Mouse (Mus musculus) cerebellum, adult 2 months (tissue): ENCODE data around the gene Adi1. TPM values are rescaled to one million over a fixed set of nuclear protein-coding genes. Genes with fewer than 3 reads are reported as not detected.

ENCODE experiments used
- DNase-seq, 2 experiments: peaks; one replicate each; pipeline ENCODE4 v3.0.0; 2021
- H3K27ac ChIP-seq: fragments of 200-500 bp; 2 replicates; pipeline ENCODE4 v1.5.1; 2012; ENCODE audit warnings: low read length, control low read depth, inconsistent platforms; ENCODE audit not compliant: insufficient read depth
- H3K27me3 ChIP-seq: fragments of 200-500 bp; 2 replicates; pipeline ENCODE4 v1.6.1; 2012; ENCODE audit warnings: inconsistent platforms, mild to moderate bottlenecking, low read length, moderate library complexity; ENCODE audit not compliant: control insufficient read depth, insufficient read depth
- H3K4me1 ChIP-seq: fragments of 200-500 bp; 2 replicates; pipeline ENCODE4 v1.6.1; 2011; ENCODE audit warnings: low read length; ENCODE audit not compliant: control insufficient read depth, insufficient read depth
- H3K4me3 ChIP-seq: fragments of 200-500 bp; replicated peaks from 2 replicates; pipeline ENCODE3; 2011; ENCODE audit warnings: mild to moderate bottlenecking, low read depth, low read length, control low read depth; ENCODE audit not compliant: insufficient read depth
- CTCF ChIP-seq: fragments of 200-500 bp; IDR thresholded peaks from 2 replicates; pipeline ENCODE4 v1.5.1; 2011; ENCODE audit warnings: low read depth, mild to moderate bottlenecking, control low read depth, low read length, moderate library complexity, borderline replicate concordance; ENCODE audit not compliant: insufficient read depth
- POLR2A ChIP-seq: fragments of 200-500 bp; IDR thresholded peaks from 2 replicates; pipeline ENCODE4 v1.6.1; 2011; ENCODE audit warnings: low read length, control low read depth, borderline replicate concordance; ENCODE audit not compliant: insufficient read depth
- WGBS: fragments of 180-500 bp; shearing (Covaris S2); methylation state at CpG from one replicate; pipeline ENCODE4 v1.1.7; 2018; 5-methylcytosine and 5-hydroxymethylcytosine counted together
- polyA plus RNA-seq: library from polyadenylated mRNA; depleted of rRNA; stranded (reverse); fragments of >200 nt; gene quantifications from 2 replicates; pipeline ENCODE4 v1.2.3, GENCODE M21; 2012

Adi1 gene
- polyA plus RNA-seq, 1 experiment: 67.3 TPM

- no peak overlapping the region for H3K27ac ChIP-seq
- 71% methylated on average over 14 of the region's 14 CpGs for WGBS
- TF ChIP-seq CTCF (no peak), POLR2A (no peak)
- peaks cover 32% of the 10 kb centered on the region for H3K4me1 ChIP-seq
- H3K27me3 ChIP-seq: no peaks in the 10 kb centered on the region
- H3K4me3 ChIP-seq: no peak overlapping the region
- no peak for DNase-seq
Measured at GRCm38 (mm10) chr12:28697821-28698595, 23.0 kb downstream of the Adi1 start.

GRCm38 (mm10) chr12:28699086-28699485 is 24.1 kb downstream of the Adi1 start:
- Histone ChIP-seq H3K4me1 (peaks cover 31% of the 10 kb centered on the region), H3K27me3 (no peaks in the 10 kb centered on the region), H3K27ac (no peak overlapping the region), H3K4me3 (no peak overlapping the region)
- WGBS: 66% methylated on average over 5 of the region's 5 CpGs
- DNase-seq: no peak
- no peak for TF ChIP-seq CTCF
- no peak for TF ChIP-seq POLR2A

GRCm38 (mm10) chr12:28699656-28700055 is 24.6 kb downstream of the Adi1 start:
- DNase-seq: peak; percentile 74 to 82
- no peak for TF ChIP-seq POLR2A
- peak; percentile 90 for TF ChIP-seq CTCF
- Histone ChIP-seq H3K4me1 (peaks cover 28% of the 10 kb centered on the region), H3K4me3 (no peak overlapping the region), H3K27me3 (no peaks in the 10 kb centered on the region), H3K27ac (0 out of 2 replicates have a peak overlapping the region, but pooled peaks have one; percentile 33)
- WGBS: 12% methylated on average over 6 of the region's 6 CpGs

GRCm38 (mm10) chr12:28700101-28700511 is 25.1 kb downstream of the Adi1 start:
- Histone ChIP-seq H3K27ac (peak overlapping the region; percentile 26), H3K27me3 (no peaks in the 10 kb centered on the region), H3K4me3 (no peak overlapping the region), H3K4me1 (peaks cover 26% of the 10 kb centered on the region)
- no peak for TF ChIP-seq CTCF
- DNase-seq: peak in 1 of 2 experiments; percentile 42
- WGBS: 22% methylated on average over 3 of the region's 3 CpGs

- Histone ChIP-seq H3K4me3 (no peak overlapping the region), H3K27me3 (no peaks in the 10 kb centered on the region), H3K27ac (peak overlapping the region; percentile 48), H3K4me1 (peaks cover 22% of the 10 kb centered on the region)
- DNase-seq: peak; percentile 81 to 84
- 8% methylated on average over 19 of the region's 19 CpGs for WGBS
- no peak for TF ChIP-seq POLR2A
- TF ChIP-seq CTCF: no peak
Measured at GRCm38 (mm10) chr12:28700561-28701025, 25.6 kb downstream of the Adi1 start.

GRCm38 (mm10) chr12:28701302-28701701 is 26.3 kb downstream of the Adi1 start:
- Histone ChIP-seq H3K27ac (no peak overlapping the region), H3K4me3 (no peak overlapping the region), H3K27me3 (no peaks in the 10 kb centered on the region), H3K4me1 (peaks cover 20% of the 10 kb centered on the region)
- no peak for TF ChIP-seq POLR2A
- no peak for TF ChIP-seq CTCF
- 70% methylated on average over 11 of the region's 11 CpGs for WGBS
- no peak for DNase-seq

- no peak overlapping the region for H3K27ac ChIP-seq
- no peak for DNase-seq
- TF ChIP-seq POLR2A (no peak), CTCF (peak; percentile 21; the same call in 1 of the 2 replicates)
Measured at GRCm38 (mm10) chr12:28704381-28704780, 29.4 kb downstream of the Adi1 start.

GRCm38 (mm10) chr12:28705204-28705603 is 30.2 kb downstream of the Adi1 start:
- WGBS: 90% methylated on average over 6 of the region's 6 CpGs
- H3K27me3 ChIP-seq: no peaks in the 10 kb centered on the region
- no peak for TF ChIP-seq POLR2A
- H3K4me1 ChIP-seq: peaks cover 16% of the 10 kb centered on the region
- no peak overlapping the region for H3K27ac ChIP-seq
- H3K4me3 ChIP-seq: no peak overlapping the region
- DNase-seq: no peak

More at GRCm38 (mm10) chr12:28704381-28704780, 29.4 kb downstream of the Adi1 start:
- Histone ChIP-seq H3K4me1 (peaks cover 20% of the 10 kb centered on the region), H3K4me3 (no peak overlapping the region), H3K27me3 (no peaks in the 10 kb centered on the region)
- 42% methylated on average over 12 of the region's 12 CpGs for WGBS
